Comparison of ENCODE assay signal across 12 mouse cellular contexts in genomic region chr3:132911716-132912115, GRCm38 (mm10). TPM values are rescaled to one million over a fixed set of nuclear protein-coding genes. Genes with fewer than 3 reads are reported as not detected.
A peak's percentile ranks its signal among the peaks of the same experiment; 100 is the strongest.
DNase-seq lines count a peak whose midpoint lies in the region; ATAC-seq and TF ChIP-seq lines count a peak whose summit lies in the region.
"Had no signal": no experiment of that assay in that cellular context is flagged by ENCODE, and none has a peak within 500 bp of the region (broad histone marks: within the 10 kb centered on the region; RNA-seq: fewer than 3 reads in every experiment).

No protein-coding gene starts in this region.

- H3K9ac ChIP-seq in kidney, embryonic 14.5 days (ENCODE audit: low read depth, low read length) = no peak overlapping the region
- no peak overlapping the region for H3K9ac ChIP-seq in embryonic facial prominence, embryonic 15.5 days
- H3K9ac ChIP-seq in kidney, postnatal 0 days (ENCODE audit: low read depth, low read length) = no peak overlapping the region
- H3K9ac ChIP-seq in forebrain, embryonic 14.5 days (ENCODE audit: low read length) = no peak overlapping the region
- H3K9ac ChIP-seq: forebrain, embryonic 15.5 days; liver, embryonic 14.5 days; midbrain, embryonic 12.5 days had no signal

- H3K9me3 ChIP-seq in kidney, embryonic 14.5 days (ENCODE audit: control insufficient read depth, low read length) = no peaks in the 10 kb centered on the region
- H3K9me3 ChIP-seq in embryonic facial prominence, embryonic 15.5 days (replicated peaks) = no peaks in the 10 kb centered on the region
- no peaks in the 10 kb centered on the region for H3K9me3 ChIP-seq in kidney, postnatal 0 days (replicated peaks; ENCODE audit: low read length)
- H3K9me3 ChIP-seq in forebrain, embryonic 14.5 days (replicated peaks; ENCODE audit: control insufficient read depth, low read length) = no peaks in the 10 kb centered on the region
- H3K9me3 ChIP-seq: forebrain, embryonic 15.5 days; midbrain, embryonic 12.5 days had no signal

- peaks cover 13% of the 10 kb centered on the region; the same call in 1 of the 2 replicates for H3K4me1 ChIP-seq in kidney, embryonic 14.5 days (ENCODE audit: control insufficient read depth, insufficient read depth, low read length)
- H3K4me1 ChIP-seq in embryonic facial prominence, embryonic 15.5 days = 0 out of 2 replicates have a peak, but pooled peaks cover 5% of the 10 kb centered on the region
- no peaks in the 10 kb centered on the region; the same call in 1 of the 2 replicates for H3K4me1 ChIP-seq in kidney, postnatal 0 days (replicated peaks; ENCODE audit: insufficient read depth, low read length)
- H3K4me1 ChIP-seq in forebrain, embryonic 14.5 days (ENCODE audit: control insufficient read depth, insufficient read depth, low read length) = no peaks in the 10 kb centered on the region
- H3K4me1 ChIP-seq: forebrain, embryonic 15.5 days had no signal

- 35% methylated on average over 4 of the region's 4 CpGs for WGBS in kidney, embryonic 14.5 days
- WGBS in embryonic facial prominence, embryonic 15.5 days = 27% methylated on average over 4 of the region's 4 CpGs
- WGBS in kidney, postnatal 0 days = 28% methylated on average over 4 of the region's 4 CpGs
- WGBS in forebrain, embryonic 14.5 days = 65% methylated on average over 4 of the region's 4 CpGs

- peak; percentile 31 for DNase-seq in kidney, adult 9 months
- DNase-seq in NIH3T3 (ENCODE audit: low read depth) = peak; percentile 57
- peak; percentile 54 for DNase-seq in kidney, postnatal 0 days (ENCODE audit: low spot score)
- no peak for DNase-seq in cerebellum, adult 8-10 months
- DNase-seq in forebrain, embryonic 14.5 days (ENCODE audit: low spot score) = no peak
- DNase-seq: right cerebral cortex, postnatal 4 days had no signal

- no peak overlapping the region for H3K4me2 ChIP-seq in kidney, embryonic 14.5 days (replicated peaks; ENCODE audit: low read depth, low read length)
- H3K4me2 ChIP-seq in embryonic facial prominence, embryonic 15.5 days (replicated peaks) = 0 out of 2 replicates have a peak overlapping the region, but pooled peaks have one; percentile 15
- H3K4me2 ChIP-seq in kidney, postnatal 0 days (ENCODE audit: low read length) = peak overlapping the region; percentile 36
- H3K4me2 ChIP-seq in forebrain, embryonic 14.5 days (ENCODE audit: low read length) = no peak overlapping the region
- H3K4me2 ChIP-seq: forebrain, embryonic 15.5 days; midbrain, embryonic 12.5 days had no signal

- no peak for TF ChIP-seq CTCF in kidney, postnatal 0 days (IDR thresholded peaks at IDR 0.05; ENCODE audit: low read depth)

- ATAC-seq in kidney, embryonic 14.5 days (ENCODE audit: low FRiP score, low TSS enrichment) = no peak
- peak; percentile 75; the same call in 1 of the 2 replicates for ATAC-seq in embryonic facial prominence, embryonic 15.5 days (ENCODE audit: insufficient number of reproducible peaks, low FRiP score, low TSS enrichment, low read depth)
- ATAC-seq in kidney, postnatal 0 days (replicated peaks; ENCODE audit: low FRiP score, low read depth) = no peak; the same call in 1 of the 2 replicates
- no peak for ATAC-seq in forebrain, embryonic 14.5 days
- ATAC-seq: forebrain, embryonic 15.5 days had no signal

- H3K36me3 ChIP-seq in kidney, embryonic 14.5 days (ENCODE audit: control insufficient read depth, insufficient read depth, low read length) = no peaks in the 10 kb centered on the region
- H3K36me3 ChIP-seq in embryonic facial prominence, embryonic 15.5 days = no peaks in the 10 kb centered on the region
- H3K36me3 ChIP-seq in kidney, postnatal 0 days (ENCODE audit: insufficient read depth, low read length) = no peaks in the 10 kb centered on the region
- H3K36me3 ChIP-seq in forebrain, embryonic 14.5 days (ENCODE audit: control insufficient read depth, insufficient read depth, low read length) = no peaks in the 10 kb centered on the region
- H3K36me3 ChIP-seq: forebrain, embryonic 15.5 days; midbrain, embryonic 12.5 days had no signal

- H3K4me3 ChIP-seq in kidney, embryonic 14.5 days (ENCODE audit: low read length) = no peak overlapping the region
- no peak overlapping the region for H3K4me3 ChIP-seq in embryonic facial prominence, embryonic 15.5 days (replicated peaks)
- no peak overlapping the region for H3K4me3 ChIP-seq in kidney, postnatal 0 days (replicated peaks; ENCODE audit: low read depth, low read length)
- no peak overlapping the region for H3K4me3 ChIP-seq in forebrain, embryonic 14.5 days (ENCODE audit: low read depth, low read length)
- H3K4me3 ChIP-seq: forebrain, embryonic 15.5 days; midbrain, embryonic 12.5 days had no signal

- no peak overlapping the region for H3K27ac ChIP-seq in kidney, embryonic 14.5 days (ENCODE audit: low read depth, low read length)
- no peak overlapping the region for H3K27ac ChIP-seq in embryonic facial prominence, embryonic 15.5 days (replicated peaks)
- peak overlapping the region; percentile 32; the same call in 1 of the 2 replicates for H3K27ac ChIP-seq in kidney, postnatal 0 days
- no peak overlapping the region for H3K27ac ChIP-seq in forebrain, embryonic 14.5 days (ENCODE audit: low read depth, low read length)
- H3K27ac ChIP-seq: forebrain, embryonic 15.5 days; liver, embryonic 14.5 days; midbrain, embryonic 12.5 days; stomach, postnatal 0 days had no signal

- no peaks in the 10 kb centered on the region for H3K27me3 ChIP-seq in kidney, embryonic 14.5 days (ENCODE audit: control insufficient read depth, insufficient read depth, low read length)
- H3K27me3 ChIP-seq in embryonic facial prominence, embryonic 15.5 days = no peaks in the 10 kb centered on the region
- H3K27me3 ChIP-seq in kidney, postnatal 0 days (ENCODE audit: insufficient read depth, low read length) = no peaks in the 10 kb centered on the region
- H3K27me3 ChIP-seq in forebrain, embryonic 14.5 days (replicated peaks; ENCODE audit: control insufficient read depth, insufficient read depth, low read length) = no peaks in the 10 kb centered on the region
- H3K27me3 ChIP-seq: forebrain, embryonic 15.5 days; midbrain, embryonic 12.5 days had no signal

RNA-seq across cellular contexts. Expression of gene Npnt, which starts 38.4 kb away (rescaled TPM):
- 39.1 and 102 TPM in 2 replicates for polyA plus RNA-seq in kidney, embryonic 14.5 days (2014; fragmentation: Nextera tagmentation; extraction: Ambion mirVana)
- polyA plus RNA-seq in embryonic facial prominence, embryonic 15.5 days (2015; fragmentation: Nextera tagmentation; extraction: Ambion mirVana) = 86.3 and 96.9 TPM in 2 replicates
- polyA plus RNA-seq in kidney, postnatal 0 days (2015; fragmentation: Nextera tagmentation; extraction: Ambion mirVana) = 229 and 252 TPM in 2 replicates
- polyA plus RNA-seq in forebrain, embryonic 14.5 days (2014; fragmentation: Nextera tagmentation; extraction: Ambion mirVana) = 6.4 and 7.6 TPM in 2 replicates

Comparison
In these comparisons a context has a peak if more than half of its experiments do, and no peak if none do; other contexts are left out.
1. H3K4me2 ChIP-seq: peak in embryonic facial prominence, embryonic 15.5 days (single experiment) and kidney, postnatal 0 days (single experiment); none in kidney, embryonic 14.5 days (single experiment) and forebrain, embryonic 14.5 days (single experiment).
2. DNase-seq: peak in kidney, adult 9 months (single experiment), NIH3T3 (single experiment) and kidney, postnatal 0 days (single experiment); none in cerebellum, adult 8-10 months (single experiment) and forebrain, embryonic 14.5 days (single experiment).